In genomic region chr9:117039941-117040453, GRCm38 (mm10) we compare ENCODE assay signal across 9 mouse cellular contexts.
DNase-seq lines count a peak whose midpoint lies in the region; ATAC-seq lines count a peak whose summit lies in the region.
"Had no signal": no experiment of that assay in that cellular context is flagged by ENCODE, and none has a peak within 500 bp of the region (broad histone marks: within the 10 kb centered on the region; RNA-seq: fewer than 3 reads in every experiment).

No protein-coding gene starts in this region.

- H3K27me3 ChIP-seq in forebrain, embryonic 13.5 days = no peaks in the 10 kb centered on the region
- H3K27me3 ChIP-seq in forebrain, embryonic 11.5 days (ENCODE audit: control insufficient read depth, insufficient read depth, low read length) = no peaks in the 10 kb centered on the region

- 55% methylated on average over 6 of the region's 6 CpGs for WGBS in forebrain, embryonic 13.5 days
- 78% methylated on average over 6 of the region's 6 CpGs for WGBS in forebrain, embryonic 11.5 days

- no peak for DNase-seq in forebrain, embryonic 11.5 days (ENCODE audit: low spot score)
- DNase-seq in MN1 (ENCODE audit: low spot score) = peak; percentile 48
- DNase-seq in gastrocnemius, adult 8-10 months (ENCODE audit: low spot score in 2 of 2) = peak; percentile 24 to 37
- DNase-seq in heart, postnatal 36 days = peak; percentile 53 to 58
- no peak for DNase-seq in embryo, embryonic 11 days
- DNase-seq in left cerebral cortex, adult 18-20 months (ENCODE audit: low spot score in 2 of 2) = no peak
- DNase-seq in frontal cortex, postnatal 10 days (ENCODE audit: low spot score in 2 of 2) = no peak

- no peak overlapping the region for H3K4me3 ChIP-seq in forebrain, embryonic 13.5 days
- H3K4me3 ChIP-seq in forebrain, embryonic 11.5 days (ENCODE audit: low read depth, low read length) = no peak overlapping the region
- H3K4me3 ChIP-seq: embryonic facial prominence, embryonic 10.5 days had no signal

- H3K27ac ChIP-seq in forebrain, embryonic 13.5 days = no peak overlapping the region
- H3K27ac ChIP-seq in forebrain, embryonic 11.5 days (ENCODE audit: low read depth, low read length) = no peak overlapping the region
- H3K27ac ChIP-seq: embryonic facial prominence, embryonic 10.5 days had no signal

- intact Hi-C loops in heart, postnatal 36 days (cut with DNase I) = loop anchor here (10.0 kb wide), 3 partner anchors 165 to 615 kb away; no protein-coding TSS in a partner anchor

- H3K9me3 ChIP-seq in forebrain, embryonic 13.5 days (replicated peaks) = no peaks in the 10 kb centered on the region
- H3K9me3 ChIP-seq in forebrain, embryonic 11.5 days (ENCODE audit: control insufficient read depth, low read length) = no peaks in the 10 kb centered on the region
- H3K9me3 ChIP-seq: embryonic facial prominence, embryonic 10.5 days had no signal

- H3K4me1 ChIP-seq in forebrain, embryonic 13.5 days = no peaks in the 10 kb centered on the region
- H3K4me1 ChIP-seq in forebrain, embryonic 11.5 days (replicated peaks; ENCODE audit: control insufficient read depth, insufficient read depth, low read length) = no peaks in the 10 kb centered on the region

- H3K9ac ChIP-seq in forebrain, embryonic 13.5 days = no peak overlapping the region
- H3K9ac ChIP-seq in forebrain, embryonic 11.5 days (ENCODE audit: low read length) = no peak overlapping the region

- H3K4me2 ChIP-seq in forebrain, embryonic 13.5 days = no peak overlapping the region
- no peak overlapping the region for H3K4me2 ChIP-seq in forebrain, embryonic 11.5 days (ENCODE audit: low read depth, low read length, severe bottlenecking)

- peak; percentile 50; the same call in 1 of the 2 replicates for ATAC-seq in forebrain, embryonic 13.5 days
- ATAC-seq in forebrain, embryonic 11.5 days (replicated peaks; ENCODE audit: low FRiP score) = no peak

- no peaks in the 10 kb centered on the region for H3K36me3 ChIP-seq in forebrain, embryonic 13.5 days (ENCODE audit: poor library complexity, severe bottlenecking)
- no peaks in the 10 kb centered on the region for H3K36me3 ChIP-seq in forebrain, embryonic 11.5 days (ENCODE audit: control insufficient read depth, insufficient read depth, low read length)
- H3K36me3 ChIP-seq: embryonic facial prominence, embryonic 10.5 days had no signal

Comparison
In these comparisons a context has a peak if more than half of its experiments do, and no peak if none do; other contexts are left out.
1. DNase-seq: peak in MN1 (single experiment), gastrocnemius, adult 8-10 months (2 of 2) and heart, postnatal 36 days (2 of 2); none in forebrain, embryonic 11.5 days (single experiment), embryo, embryonic 11 days (single experiment), left cerebral cortex, adult 18-20 months (0 of 2) and frontal cortex, postnatal 10 days (0 of 2).